Mouse (Mus musculus) heart, adult 2 months (tissue): Measurements from ENCODE around the gene Baz2b. TPM values are rescaled to one million over a fixed set of nuclear protein-coding genes. Genes with fewer than 3 reads are reported as not detected.

Experiments used
- DNase-seq, 2 experiments: peaks; one replicate each; pipeline ENCODE4 v3.0.0; 2021
- H3K27ac ChIP-seq: fragments of 200-600 bp; 2 replicates; pipeline ENCODE4 v1.8.1; 2022
- H3K27me3 ChIP-seq: fragments of 200-500 bp; 2 replicates; pipeline ENCODE4 v1.6.1; 2012; ENCODE audit warnings: mild to moderate bottlenecking, low read length, inconsistent platforms, mixed read lengths; ENCODE audit not compliant: control insufficient read depth, insufficient read depth
- H3K36me3 ChIP-seq: fragments of 200-500 bp; 2 replicates; pipeline ENCODE4 v1.6.1; 2012; ENCODE audit warnings: low read length, inconsistent platforms; ENCODE audit not compliant: control insufficient read depth, insufficient read depth
- H3K4me1 ChIP-seq: fragments of 200-500 bp; 2 replicates; pipeline ENCODE4 v1.6.1; 2011; ENCODE audit warnings: low read length; ENCODE audit not compliant: control insufficient read depth, insufficient read depth
- H3K4me3 ChIP-seq: fragments of 200-600 bp; 2 replicates; pipeline ENCODE4 v1.8.1; 2022
- H3K79me2 ChIP-seq: fragments of 200-500 bp; replicated peaks from 2 replicates; pipeline ENCODE4 v1.6.1; 2012; ENCODE audit warnings: mild to moderate bottlenecking, inconsistent platforms, low read length, moderate library complexity, mixed read lengths; ENCODE audit not compliant: control insufficient read depth, insufficient read depth
- H3K9ac ChIP-seq: fragments of 200-500 bp; 2 replicates; pipeline ENCODE4 v1.6.1; 2012; ENCODE audit warnings: low read depth, mild to moderate bottlenecking, control low read depth, inconsistent platforms, low read length, mixed read lengths
- CTCF ChIP-seq: fragments of 200-600 bp; IDR thresholded peaks from 2 replicates; pipeline ENCODE4 v1.8.1; 2022; ENCODE audit warnings: antibody characterized with exemption, mild to moderate bottlenecking, moderate library complexity
- EP300 ChIP-seq: fragments of 200-500 bp; IDR thresholded peaks from 2 replicates; pipeline ENCODE4 v1.6.1; 2011; ENCODE audit warnings: low read depth, low read length, control low read depth; ENCODE audit not compliant: insufficient read depth
- POLR2A ChIP-seq: fragments of 200-500 bp; IDR thresholded peaks from 2 replicates; pipeline ENCODE4 v1.6.1; 2011; ENCODE audit warnings: mild to moderate bottlenecking, low read depth, low read length, control low read depth; ENCODE audit not compliant: insufficient read depth
- WGBS: fragments of 180-500 bp; shearing (Covaris S2); methylation state at CpG from one replicate; pipeline ENCODE4 v1.1.7; 2018; 5-methylcytosine and 5-hydroxymethylcytosine counted together
- intact Hi-C: fragments of 180-260 bp; cut with DNase I; formaldehyde crosslinking; loops from one replicate; pipeline ENCODE4 v1.15.1; 2025
- polyA plus RNA-seq: library from polyadenylated mRNA; depleted of rRNA; stranded (reverse); fragments of >200 nt; gene quantifications from 2 replicates; pipeline ENCODE4 v1.2.3, GENCODE M21; 2012
- total RNA-seq, 2 experiments: library from RNA; stranded (reverse); gene quantifications; 2 replicates each; pipeline ENCODE4 v1.2.3; 2021

Gene Baz2b
- total and polyA plus RNA-seq, 3 experiments: 12.8 to 39.5 (median 39.5) TPM

GRCm38 (mm10) chr2:60221236-60221635 is 11.6 kb upstream of the Baz2b start:
- intact Hi-C loops: no loop called here
- Histone ChIP-seq H3K27ac (no peak overlapping the region), H3K4me3 (no peak overlapping the region), H3K79me2 (peaks cover 14% of the 10 kb centered on the region), H3K36me3 (peaks cover 40% of the 10 kb centered on the region), H3K4me1 (peaks cover 26% of the 10 kb centered on the region), H3K27me3 (no peaks in the 10 kb centered on the region), H3K9ac (no peak overlapping the region)
- DNase-seq: peak in 1 of 2 experiments; percentile 25
- 21% methylated on average over 6 of the region's 6 CpGs for WGBS
- TF ChIP-seq POLR2A (no peak), EP300 (no peak), CTCF (no peak)

- Histone ChIP-seq H3K27ac (no peak overlapping the region), H3K79me2 (peaks cover 18% of the 10 kb centered on the region), H3K9ac (no peak overlapping the region), H3K36me3 (peaks cover 58% of the 10 kb centered on the region), H3K27me3 (no peaks in the 10 kb centered on the region), H3K4me1 (peaks cover 24% of the 10 kb centered on the region), H3K4me3 (no peak overlapping the region)
- intact Hi-C loops: loop anchor here (10.0 kb wide), 1 partner anchor 1187 kb away; no protein-coding TSS in a partner anchor
- no peak for DNase-seq
- 25% methylated on average over 6 of the region's 6 CpGs for WGBS
- TF ChIP-seq EP300 (no peak), POLR2A (no peak), CTCF (no peak)
Observed at GRCm38 (mm10) chr2:60217620-60218019, 8.0 kb upstream of the Baz2b start.

GRCm38 (mm10) chr2:60216547-60217153 is 7.0 kb upstream of the Baz2b start:
- H3K27ac ChIP-seq: no peak overlapping the region
- TF ChIP-seq EP300: no peak
- TF ChIP-seq CTCF: no peak
- TF ChIP-seq POLR2A: no peak
- WGBS: 55% methylated on average over 4 of the region's 4 CpGs

GRCm38 (mm10) chr2:60214683-60215082 is 5.0 kb upstream of the Baz2b start:
- no peak for DNase-seq
- H3K4me1 ChIP-seq: peaks cover 21% of the 10 kb centered on the region
- TF ChIP-seq POLR2A (no peak), EP300 (no peak), CTCF (no peak)

More at GRCm38 (mm10) chr2:60216547-60217153, 7.0 kb upstream of the Baz2b start:
- Histone ChIP-seq H3K79me2 (peaks cover 18% of the 10 kb centered on the region), H3K4me3 (no peak overlapping the region), H3K36me3 (peaks cover 58% of the 10 kb centered on the region), H3K9ac (no peak overlapping the region), H3K27me3 (no peaks in the 10 kb centered on the region), H3K4me1 (peaks cover 26% of the 10 kb centered on the region)
- no peak for DNase-seq
- intact Hi-C loops: loop anchor here (10.0 kb wide), 1 partner anchor 1188 kb away; no protein-coding TSS in a partner anchor

GRCm38 (mm10) chr2:60212488-60212887 is 2.8 kb upstream of the Baz2b start:
- TF ChIP-seq POLR2A: no peak
- TF ChIP-seq CTCF: no peak
- no peak for TF ChIP-seq EP300
- Histone ChIP-seq H3K36me3 (peaks cover 55% of the 10 kb centered on the region), H3K4me1 (peaks cover 22% of the 10 kb centered on the region), H3K27ac (no peak overlapping the region), H3K27me3 (no peaks in the 10 kb centered on the region), H3K79me2 (peaks cover 16% of the 10 kb centered on the region), H3K4me3 (no peak overlapping the region), H3K9ac (no peak overlapping the region)
- intact Hi-C loops: loop anchor here (5.0 to 10.0 kb wide), 2 partner anchors 385 to 1192 kb away; no protein-coding TSS in a partner anchor
- DNase-seq: no peak

More at GRCm38 (mm10) chr2:60214683-60215082, 5.0 kb upstream of the Baz2b start:
- H3K36me3 ChIP-seq: peaks cover 61% of the 10 kb centered on the region
- 90% methylated on average over 2 of the region's 2 CpGs for WGBS
- H3K27me3 ChIP-seq: no peaks in the 10 kb centered on the region
- no peak overlapping the region for H3K9ac ChIP-seq
- peaks cover 21% of the 10 kb centered on the region for H3K79me2 ChIP-seq
- no peak overlapping the region for H3K27ac ChIP-seq
- intact Hi-C loops: loop anchor here (5.0 to 10.0 kb wide), 2 partner anchors 387 to 1190 kb away; no protein-coding TSS in a partner anchor
- H3K4me3 ChIP-seq: no peak overlapping the region

GRCm38 (mm10) chr2:60210821-60211220 is 1.2 kb upstream of the Baz2b start:
- no peak for DNase-seq
- peaks cover 41% of the 10 kb centered on the region for H3K36me3 ChIP-seq
- peak overlapping the region; percentile 89 for H3K4me3 ChIP-seq
- no peaks in the 10 kb centered on the region for H3K27me3 ChIP-seq
- peaks cover 11% of the 10 kb centered on the region for H3K79me2 ChIP-seq
- peak overlapping the region; percentile 97 for H3K27ac ChIP-seq
- peak overlapping the region; percentile 65 for H3K9ac ChIP-seq
- TF ChIP-seq POLR2A: no peak
- TF ChIP-seq EP300: no peak
- no peak for TF ChIP-seq CTCF
- intact Hi-C loops: loop anchor here (5.0 to 10.0 kb wide), 2 partner anchors 384 to 1194 kb away; no protein-coding TSS in a partner anchor
- WGBS: 5% methylated on average over 5 of the region's 5 CpGs
- peaks cover 15% of the 10 kb centered on the region for H3K4me1 ChIP-seq
